Mouse (Mus musculus): ENCODE data around the gene Tmc8. TPM values are rescaled to one million over a fixed set of nuclear protein-coding genes. Genes with fewer than 3 reads are reported as not detected.
"Not testable (repeated sequence)": the region's sequence is repeated elsewhere in the genome, so short reads cannot be mapped to it uniquely, and the experiment has no call there.

Gene Tmc8
- total RNA-seq, 2 experiments from 2014 or later: 4.3 to 11.7 TPM

DNA sequence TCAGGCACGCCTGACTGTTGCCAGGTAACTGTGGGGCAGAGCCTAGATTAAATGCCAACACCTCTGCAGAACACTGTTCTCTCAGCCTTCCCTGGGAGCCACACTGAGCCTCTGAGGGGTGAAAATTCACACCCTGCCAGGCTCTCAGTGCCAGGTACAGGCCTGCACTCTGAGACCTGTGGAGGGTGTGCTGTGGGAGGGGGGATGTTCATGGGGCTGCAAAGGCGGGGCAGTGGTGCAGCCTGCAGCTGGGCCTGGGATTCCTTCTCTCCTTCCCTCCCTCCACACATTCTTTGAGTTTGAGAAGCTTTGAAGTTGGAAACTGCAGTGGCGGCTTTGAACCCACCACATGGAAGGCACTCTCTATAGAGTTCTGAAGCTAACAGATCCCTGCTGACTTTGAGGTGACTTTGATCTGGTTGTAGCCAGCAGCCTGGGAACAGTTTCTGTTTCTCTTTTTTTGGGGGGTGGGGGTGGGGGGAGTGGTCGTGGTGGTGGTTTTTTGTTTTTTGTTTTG lies 12.2 kb downstream of the Tmc8 start:
- no peak for ATAC-seq (ENCODE audit: poor library complexity, severe bottlenecking)

GRCm38 (mm10) chr11:117796954-117797353 lies 15.1 kb downstream of the Tmc8 start:
- no peak for ATAC-seq (ENCODE audit: poor library complexity, severe bottlenecking)

- peak; percentile 23; the same call in 1 of the 2 replicates for ATAC-seq (ENCODE audit: poor library complexity, severe bottlenecking)
These were observed 15.8 kb downstream of the Tmc8 start, which contains the start of gene 6030468B19Rik for GRCm38 (mm10) chr11:117797511-117798159. TSS of gene 6030468B19Rik (plus strand) at chr11:117797660.

DNA sequence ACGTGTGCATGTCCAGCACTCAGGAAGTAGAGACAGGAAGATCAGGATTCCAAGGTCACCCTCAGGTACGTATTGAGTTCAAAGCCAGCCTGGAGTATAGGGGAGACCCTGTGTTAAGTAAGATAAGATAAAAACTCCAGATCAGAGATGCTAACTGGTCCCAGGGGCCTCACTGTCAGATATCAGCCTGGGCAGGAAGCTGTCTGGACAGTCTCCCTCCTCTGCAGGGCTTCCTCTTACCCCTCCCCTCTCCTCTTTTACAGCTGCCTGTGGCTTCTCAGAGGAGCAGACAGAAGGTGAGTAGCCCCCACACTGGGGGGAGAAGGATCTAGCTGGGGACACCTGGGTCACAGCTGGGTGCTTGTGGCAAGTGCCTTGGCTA lies 16.3 kb downstream of the Tmc8 start:
- ATAC-seq (ENCODE audit: poor library complexity, severe bottlenecking): peak; percentile 28; the same call in 1 of the 2 replicates

- ATAC-seq (ENCODE audit: poor library complexity, severe bottlenecking): peak; percentile 43
These were observed 17.3 kb downstream of the Tmc8 start for GRCm38 (mm10) chr11:117799174-117799573.

DNA sequence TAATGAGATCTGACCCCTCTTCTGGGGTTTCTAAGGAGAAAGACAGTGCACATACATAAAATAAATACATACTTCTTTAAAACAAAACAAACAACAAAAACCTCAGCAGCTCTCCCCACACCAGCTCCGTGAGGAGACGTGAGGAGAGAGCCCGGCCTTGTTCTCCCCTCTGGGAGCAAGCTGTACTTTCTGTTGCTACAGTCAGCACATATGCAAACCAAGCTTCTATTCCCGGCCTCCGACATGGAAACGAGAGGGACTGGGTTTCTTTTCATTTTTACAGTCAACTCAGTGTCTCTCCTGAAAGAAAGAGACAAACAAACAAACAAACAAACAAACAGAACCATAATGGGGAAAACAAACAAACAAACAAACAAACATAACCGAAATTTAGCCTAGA lies 18.2 kb downstream of the Tmc8 start:
- no peak for ATAC-seq (ENCODE audit: poor library complexity, severe bottlenecking)

DNA sequence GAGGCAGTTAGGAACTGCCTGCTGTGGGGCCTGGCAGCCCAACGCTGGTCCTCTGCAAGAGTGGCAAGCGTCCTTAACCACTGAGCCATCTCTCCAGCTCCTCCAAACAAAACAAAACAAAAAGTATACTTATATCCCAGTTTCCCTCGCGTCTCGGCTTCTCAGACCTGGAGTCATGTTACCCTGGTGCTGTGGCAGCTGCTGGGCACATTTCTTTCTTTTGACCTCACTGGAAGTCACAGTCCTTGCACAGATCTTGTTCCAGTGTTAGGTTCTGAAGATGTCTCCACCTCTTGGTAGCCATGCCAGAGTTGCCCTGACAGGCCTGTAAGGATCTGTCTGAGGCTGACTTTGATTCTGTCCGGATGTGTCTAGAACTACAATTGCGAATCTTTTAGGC lies 19.8 kb downstream of the Tmc8 start:
- no peak for ATAC-seq (ENCODE audit: poor library complexity, severe bottlenecking)

DNA sequence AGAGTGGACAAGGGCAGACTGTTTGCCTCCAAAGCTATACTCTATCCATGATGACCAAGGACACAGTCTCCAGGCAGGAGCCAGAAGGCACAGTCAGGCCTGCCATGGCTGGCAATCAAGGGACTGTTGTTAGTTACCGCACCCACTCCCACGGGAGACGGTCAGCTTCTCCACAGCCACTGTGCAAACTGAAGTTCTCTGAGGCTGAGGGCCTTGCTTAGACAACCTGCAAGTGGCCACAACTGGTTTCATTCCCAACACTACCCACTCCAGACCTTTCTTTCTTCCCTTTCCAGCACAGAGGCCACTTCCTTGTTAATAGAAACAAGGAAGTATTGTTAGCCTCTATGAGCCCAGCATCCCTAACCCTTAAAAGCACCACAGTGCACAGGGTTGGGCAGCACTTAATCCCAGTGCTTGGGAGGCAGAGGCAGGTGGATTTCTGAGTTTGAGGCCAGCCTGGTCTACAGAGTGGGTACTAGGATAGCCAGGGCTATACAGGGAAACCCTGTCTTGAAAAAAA lies 21.4 kb downstream of the Tmc8 start:
- peak; percentile 72 for ATAC-seq (ENCODE audit: poor library complexity, severe bottlenecking)

DNA sequence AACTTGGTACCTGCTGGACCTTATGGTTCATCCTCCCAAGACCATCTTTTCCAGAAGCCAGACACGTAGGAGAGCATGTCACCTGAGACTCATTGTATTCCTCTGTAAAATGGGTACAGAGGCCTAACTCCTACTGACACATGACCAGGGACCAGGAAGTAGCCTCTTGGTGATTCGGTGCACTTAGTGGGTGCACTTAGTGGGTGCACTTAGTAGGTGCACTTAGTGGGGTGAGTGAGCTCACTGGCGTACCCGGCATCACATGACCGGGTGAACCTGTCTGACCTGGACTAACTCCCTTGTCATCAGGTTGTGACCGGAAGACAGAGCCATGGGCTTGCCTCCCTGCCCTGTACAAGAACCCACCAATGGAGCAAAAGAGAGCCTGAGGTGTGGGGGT lies 24.9 kb downstream of the Tmc8 start:
- ATAC-seq (ENCODE audit: poor library complexity, severe bottlenecking): no peak

DNA sequence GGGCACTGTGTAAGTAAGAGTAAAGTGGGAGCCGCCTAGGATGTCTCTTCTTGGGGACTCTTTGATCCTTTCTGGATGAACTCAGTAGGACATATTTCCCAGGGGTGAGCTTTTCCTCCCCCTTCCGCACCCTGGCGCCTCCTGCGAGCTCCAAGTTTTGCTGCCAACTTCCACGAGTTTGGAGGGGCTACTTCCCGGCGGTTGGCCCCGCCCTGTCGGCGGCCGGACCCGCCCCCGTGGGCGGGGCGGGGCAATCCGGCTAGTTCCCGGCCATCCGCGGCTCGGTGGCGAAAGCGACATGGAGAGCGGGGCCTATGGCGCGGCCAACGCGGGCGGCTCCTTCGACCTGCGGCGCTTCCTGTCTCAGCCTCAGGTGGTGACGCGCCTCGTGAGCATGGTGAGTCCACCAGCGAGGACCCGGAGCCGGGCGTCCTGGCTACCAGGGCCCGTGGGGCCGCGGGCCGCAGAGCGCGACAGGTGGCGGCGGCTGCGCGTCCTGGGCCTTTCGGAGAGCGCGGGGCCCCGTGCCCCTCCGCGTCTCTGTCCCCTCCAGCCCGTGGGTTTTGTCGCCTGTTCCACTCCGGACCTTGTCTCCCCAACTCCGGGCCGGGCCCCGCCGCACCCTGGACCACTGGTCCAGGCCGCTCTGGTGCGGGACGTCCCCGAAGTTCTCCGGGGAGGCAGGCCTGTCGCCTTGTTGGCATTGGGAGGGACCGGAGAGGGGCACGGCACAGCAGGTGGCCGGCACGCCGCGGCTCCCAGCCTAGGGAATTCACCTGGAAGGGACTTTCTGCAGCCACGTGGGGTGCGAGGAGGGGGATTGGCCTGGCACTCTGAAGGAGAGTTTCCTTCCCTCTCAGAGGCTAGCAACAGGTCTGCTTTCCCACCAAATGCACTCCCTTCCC lies 27.8 kb downstream of the Tmc8 start, which contains the start of the genes Gm20708 and Syngr2:
TSS of gene Gm20708 (plus strand) at position 262 of the 905 bp plus-strand sequence.
TSS of gene Syngr2 (plus strand) at position 262 of the 905 bp plus-strand sequence.
- ATAC-seq (ENCODE audit: poor library complexity, severe bottlenecking): peak; percentile 58

DNA sequence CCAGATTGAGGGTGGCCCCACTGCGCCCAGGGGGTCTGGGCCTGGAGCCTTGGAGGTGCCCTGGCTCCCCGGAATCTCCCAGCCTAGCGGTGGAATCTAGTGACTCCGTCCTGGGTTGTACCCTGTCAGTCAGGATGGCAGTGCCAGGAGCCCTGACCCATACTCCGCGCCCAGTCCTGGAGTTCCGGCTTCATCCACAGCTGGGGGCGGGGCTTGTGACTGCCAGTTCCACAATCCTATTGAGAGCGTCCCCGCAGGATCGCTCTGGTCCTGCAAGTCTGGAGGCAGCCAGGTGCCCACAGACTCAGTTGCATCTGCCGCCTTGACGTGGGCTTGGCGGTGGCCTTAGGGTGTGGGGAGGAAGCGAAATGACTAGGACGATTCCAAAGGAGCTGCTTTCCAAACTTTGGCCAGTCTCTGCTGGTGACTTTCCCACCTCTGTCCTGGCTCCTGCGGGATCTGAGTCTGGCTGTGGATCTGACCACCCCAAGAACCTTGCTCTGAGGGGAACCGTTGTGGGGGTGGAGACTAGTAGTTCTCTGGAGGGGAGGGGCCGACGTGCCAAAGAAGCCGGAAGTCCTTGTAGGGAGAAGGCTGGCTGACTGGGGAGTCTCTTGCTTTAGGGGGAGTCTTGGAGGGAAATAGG lies 28.6 kb downstream of the Tmc8 start:
- peak; percentile 79 for ATAC-seq (ENCODE audit: poor library complexity, severe bottlenecking)

GRCm38 (mm10) chr11:117813867-117814266 lies 32.0 kb downstream of the Tmc8 start:
- no peak for ATAC-seq (ENCODE audit: poor library complexity, severe bottlenecking)

GRCm38 (mm10) chr11:117814704-117815366 lies 33.0 kb downstream of the Tmc8 start:
- peak; percentile 41 for ATAC-seq (ENCODE audit: poor library complexity, severe bottlenecking)

DNA sequence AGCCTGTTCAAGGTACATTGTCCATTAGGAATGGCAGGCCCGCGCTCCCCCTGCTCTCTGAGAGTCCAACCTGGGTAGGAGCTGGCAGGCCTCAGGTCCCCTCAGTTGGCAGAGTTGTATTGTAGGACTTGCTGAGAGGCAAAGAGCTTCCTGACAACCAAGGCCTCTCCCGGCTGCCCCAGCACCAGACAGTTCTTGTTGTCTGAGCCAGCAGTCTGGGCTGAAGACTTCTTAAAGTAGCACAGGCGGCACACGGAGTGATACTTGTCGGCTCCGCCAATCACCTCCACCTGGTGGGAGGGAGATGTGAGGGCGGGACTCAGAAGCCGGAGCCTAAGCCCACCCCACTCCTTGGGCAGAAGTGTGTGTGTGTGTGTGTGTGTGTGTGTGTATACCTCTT lies 34.0 kb downstream of the Tmc8 start:
- not testable (repeated sequence) for ATAC-seq (ENCODE audit: poor library complexity, severe bottlenecking)

- ATAC-seq (ENCODE audit: poor library complexity, severe bottlenecking): no peak
These were observed 34.6 kb downstream of the Tmc8 start for GRCm38 (mm10) chr11:117816389-117816996.

GRCm38 (mm10) chr11:117819095-117819494 lies 37.2 kb downstream of the Tmc8 start:
- no peak for ATAC-seq (ENCODE audit: poor library complexity, severe bottlenecking)

DNA sequence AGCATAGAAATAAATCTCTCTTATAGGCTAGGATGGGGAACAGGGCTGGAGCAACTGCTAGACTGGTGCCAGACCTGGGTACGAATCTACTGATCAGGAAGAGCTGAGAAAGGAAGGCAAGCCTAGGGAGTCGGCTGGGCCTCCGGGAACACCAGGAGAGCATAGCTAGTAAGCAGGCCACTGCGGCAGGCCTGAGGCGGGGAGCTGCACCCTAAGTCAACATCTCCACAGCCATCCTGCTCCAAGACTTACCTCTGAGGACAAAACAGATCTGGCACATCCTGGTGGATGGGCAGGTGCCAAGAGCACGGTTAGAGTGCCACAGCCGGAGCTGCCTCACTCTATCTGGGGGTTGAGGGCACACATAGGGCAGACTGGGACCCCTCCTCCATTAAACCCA lies 38.3 kb downstream of the Tmc8 start:
- no peak for ATAC-seq (ENCODE audit: poor library complexity, severe bottlenecking)

- no peak for ATAC-seq (ENCODE audit: poor library complexity, severe bottlenecking)
These were observed 40.0 kb downstream of the Tmc8 start for GRCm38 (mm10) chr11:117821868-117822267.

GRCm38 (mm10) chr11:117822728-117823241 lies 40.9 kb downstream of the Tmc8 start:
- no peak for ATAC-seq (ENCODE audit: poor library complexity, severe bottlenecking)

GRCm38 (mm10) chr11:117823411-117823810 lies 41.5 kb downstream of the Tmc8 start:
- ATAC-seq (ENCODE audit: poor library complexity, severe bottlenecking): no peak

All from megakaryocyte, adult 5-6 weeks (primary cell).